Mouse (Mus musculus): ENCODE data around the gene Hoxa5.

The Hoxa5 gene

DNA sequence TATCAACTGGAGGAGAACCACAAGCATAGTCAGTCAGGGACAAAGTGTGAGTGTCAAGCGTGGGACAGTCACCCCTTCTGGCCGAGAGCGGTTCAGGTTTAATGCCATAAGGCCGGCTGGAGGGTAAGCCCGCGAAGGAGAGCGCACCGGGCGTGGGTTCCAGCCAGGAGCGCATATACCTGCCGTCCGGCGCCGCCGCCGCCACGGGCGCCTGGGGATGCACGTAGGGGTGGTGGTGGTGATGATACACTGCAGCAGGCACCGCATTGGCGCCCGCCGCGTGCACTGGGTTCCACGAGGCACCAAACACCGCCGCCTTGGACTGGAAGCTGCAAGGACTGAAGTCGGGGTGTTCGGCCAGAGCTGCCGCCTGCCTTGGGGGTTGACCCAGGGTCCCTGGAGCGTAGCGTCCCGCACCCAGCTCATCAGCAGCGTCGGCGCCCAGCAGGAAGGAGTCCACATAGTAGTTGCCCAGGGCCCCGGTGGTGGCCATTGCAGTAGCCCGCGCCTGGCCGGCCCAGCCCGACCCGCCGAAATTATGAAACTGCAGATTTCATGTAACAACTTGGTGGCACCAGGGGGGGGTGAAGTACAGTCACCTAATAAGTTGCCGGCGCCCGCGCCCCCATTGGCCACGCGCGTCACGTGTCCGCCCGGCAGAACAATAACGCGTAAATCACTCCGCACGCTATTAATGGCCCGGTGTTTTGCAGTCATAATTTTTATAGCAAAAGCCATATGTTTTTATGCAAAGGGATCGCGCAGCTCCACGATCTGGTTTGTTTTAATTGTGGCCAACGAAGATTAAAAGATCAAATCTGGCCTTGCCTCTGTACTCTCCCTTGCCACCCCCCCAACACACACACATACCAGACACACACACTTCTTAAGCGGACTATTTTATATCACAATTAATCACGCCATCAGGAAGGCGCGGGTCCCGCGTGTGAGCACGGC is 21.5 kb upstream of the Hoxa5 start:
- DNase-seq: no peak

DNA sequence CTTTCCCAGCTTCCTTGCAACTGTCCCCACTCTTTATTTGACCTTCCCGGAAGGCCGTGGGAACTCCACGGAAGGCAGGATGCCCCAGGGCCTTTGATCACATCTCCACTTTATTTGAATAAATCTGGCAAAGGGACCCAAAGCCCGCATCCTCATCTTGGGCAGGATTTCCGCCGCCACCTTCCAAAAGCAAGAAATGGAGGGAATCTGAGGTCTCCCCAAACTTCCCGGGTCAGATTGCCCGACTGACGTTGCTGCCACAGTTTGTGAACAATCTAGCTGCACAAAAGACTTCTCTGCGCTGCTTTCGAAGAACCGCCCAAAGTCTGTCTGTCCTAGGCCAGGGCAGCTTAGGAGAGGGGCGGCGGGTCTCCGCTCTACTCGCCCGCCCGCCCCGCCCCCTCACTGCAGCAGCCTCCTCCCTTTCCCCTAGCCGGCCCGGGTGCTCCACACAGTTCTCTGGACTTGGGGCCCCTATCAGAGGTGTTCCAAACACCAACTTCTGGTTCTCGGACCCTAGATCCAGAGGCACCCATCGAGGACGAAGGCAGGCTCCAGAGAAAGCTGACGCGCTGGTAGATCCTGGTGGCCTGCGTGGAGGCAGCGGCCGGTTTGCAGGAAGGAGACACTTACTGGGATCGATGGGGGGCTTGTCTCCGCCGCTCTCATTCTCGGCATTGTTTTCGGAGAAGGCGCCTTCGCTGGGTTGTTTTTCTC is 20.7 kb upstream of the Hoxa5 start:
- DNase-seq: no peak

DNA sequence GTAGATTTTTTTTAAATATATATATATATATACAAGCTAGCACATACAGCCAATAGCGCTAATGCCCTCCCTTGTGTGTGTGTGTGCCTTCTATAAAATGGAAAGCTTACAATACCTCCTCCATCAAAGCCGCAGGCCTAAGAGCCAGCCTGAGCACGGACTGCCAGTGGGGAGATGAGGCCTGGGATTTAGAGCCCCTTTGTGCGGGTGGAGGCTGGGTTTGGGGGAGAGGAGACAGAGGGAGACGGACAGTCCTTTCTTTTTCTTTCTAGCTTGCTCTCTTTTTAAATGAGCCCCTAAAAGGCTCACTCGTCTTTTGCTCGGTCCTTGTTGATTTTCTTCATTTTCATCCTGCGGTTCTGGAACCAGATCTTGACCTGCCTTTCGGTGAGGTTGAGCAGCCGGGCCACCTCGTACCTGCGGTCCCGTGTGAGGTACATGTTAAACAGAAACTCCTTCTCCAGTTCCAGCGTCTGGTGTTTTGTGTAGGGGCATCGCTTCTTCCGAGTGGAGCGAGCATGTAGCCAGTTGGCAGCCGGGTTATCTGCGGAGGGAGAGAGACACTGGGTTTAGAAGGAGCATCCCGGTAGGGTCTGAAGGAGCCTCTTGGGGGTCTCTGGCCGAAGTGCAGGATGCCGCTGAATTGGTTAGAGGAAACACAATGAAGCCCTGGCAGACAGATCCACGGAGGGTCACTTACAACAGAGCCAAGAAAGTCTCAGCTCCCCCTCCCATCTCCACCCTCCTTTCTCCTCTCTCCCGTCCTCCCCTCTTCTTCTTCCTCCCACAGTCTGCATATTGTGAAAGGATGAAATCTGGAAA is 19.8 kb upstream of the Hoxa5 start:
- DNase-seq: no peak

DNA sequence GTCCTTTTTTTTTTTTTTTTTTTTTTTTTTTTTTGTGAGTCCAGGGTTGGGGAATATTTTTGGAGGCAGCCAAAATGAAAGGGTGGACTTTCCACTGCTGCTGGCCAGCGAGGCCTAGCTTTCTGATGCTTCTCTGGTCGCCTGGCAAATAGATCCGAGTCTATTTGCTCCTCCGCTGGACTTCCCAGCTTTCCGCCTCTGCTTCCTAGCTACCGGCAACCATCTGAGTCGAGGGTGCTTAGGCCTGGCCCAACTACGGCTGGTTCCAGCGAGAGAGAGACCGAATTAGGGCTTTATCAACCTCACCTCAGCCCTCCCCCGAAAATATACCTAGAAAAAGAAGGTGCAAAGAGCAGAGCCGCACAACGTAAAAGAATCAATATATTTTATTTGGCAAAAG is 18.3 kb upstream of the Hoxa5 start:
- DNase-seq: no peak

DNA sequence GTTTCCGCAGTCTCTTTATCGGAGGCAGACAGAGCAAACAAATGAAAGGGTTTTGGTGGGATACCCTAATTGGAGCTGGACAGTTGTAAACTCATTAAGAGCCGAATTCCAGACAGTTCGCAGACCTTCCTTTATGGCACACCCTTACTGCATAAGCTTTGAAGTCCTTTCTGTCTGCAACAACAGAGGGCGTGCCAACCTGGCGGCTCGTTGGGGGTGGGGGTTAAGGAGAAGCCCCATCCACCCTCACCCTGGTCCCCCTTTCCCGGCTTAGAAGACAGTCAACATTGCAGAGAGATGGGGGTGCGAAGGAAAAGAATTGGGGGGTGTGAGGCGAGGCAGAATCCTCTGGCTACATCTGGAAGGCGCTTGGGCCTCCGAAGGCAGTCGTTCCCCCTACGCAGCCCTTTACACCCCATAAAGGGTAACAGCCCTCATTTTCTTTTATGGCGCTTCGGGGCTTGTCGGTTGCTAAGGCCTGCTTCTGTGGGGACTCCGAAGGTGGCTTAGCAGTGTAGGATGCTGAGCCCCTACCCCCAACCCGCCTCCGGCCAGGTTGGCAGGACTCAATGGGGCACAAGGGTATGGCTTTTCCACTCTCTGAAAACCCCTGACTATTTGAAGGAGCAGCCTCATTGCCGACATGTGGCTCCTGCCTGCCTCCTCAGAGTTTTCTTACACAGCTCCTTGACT is 17.8 kb upstream of the Hoxa5 start:
- DNase-seq: no peak

DNA sequence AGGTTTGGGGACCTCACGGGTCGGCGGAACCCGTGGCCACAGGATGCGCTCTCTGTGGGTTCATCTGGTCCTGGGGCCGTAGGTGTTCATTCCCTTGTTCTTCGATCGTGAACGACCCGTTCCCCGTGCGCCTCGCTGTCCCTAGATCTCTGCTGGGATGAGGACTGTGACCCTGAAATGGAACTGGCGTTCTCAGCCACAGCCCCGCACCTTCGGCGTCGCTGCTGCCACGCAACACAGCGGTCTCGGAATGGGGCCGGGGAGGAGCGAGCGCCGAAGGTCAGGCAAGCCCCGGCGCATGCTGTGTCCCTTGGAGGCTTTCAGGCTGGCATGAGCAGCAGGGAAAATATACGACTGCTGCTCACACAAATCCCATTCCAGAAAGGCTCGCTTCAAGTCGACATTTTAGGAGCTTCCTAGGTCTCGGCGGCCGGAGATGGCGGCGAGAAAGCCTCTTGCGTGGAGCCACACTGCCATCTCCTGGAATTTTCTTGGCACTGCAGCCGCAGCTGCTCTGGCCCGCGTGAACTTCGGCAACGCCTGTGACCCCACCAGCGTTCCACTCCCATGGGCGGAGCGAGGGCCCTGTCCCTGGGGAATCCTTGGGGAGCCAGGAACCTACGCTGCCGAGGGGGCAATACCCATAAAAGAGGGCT is 17.1 kb upstream of the Hoxa5 start, which contains the start of gene Hoxa7:
Gene Hoxa7 (minus strand): TSS at position 518 of the 656 bp plus-strand sequence.
- peak; percentile 82 to 84 for DNase-seq

DNA sequence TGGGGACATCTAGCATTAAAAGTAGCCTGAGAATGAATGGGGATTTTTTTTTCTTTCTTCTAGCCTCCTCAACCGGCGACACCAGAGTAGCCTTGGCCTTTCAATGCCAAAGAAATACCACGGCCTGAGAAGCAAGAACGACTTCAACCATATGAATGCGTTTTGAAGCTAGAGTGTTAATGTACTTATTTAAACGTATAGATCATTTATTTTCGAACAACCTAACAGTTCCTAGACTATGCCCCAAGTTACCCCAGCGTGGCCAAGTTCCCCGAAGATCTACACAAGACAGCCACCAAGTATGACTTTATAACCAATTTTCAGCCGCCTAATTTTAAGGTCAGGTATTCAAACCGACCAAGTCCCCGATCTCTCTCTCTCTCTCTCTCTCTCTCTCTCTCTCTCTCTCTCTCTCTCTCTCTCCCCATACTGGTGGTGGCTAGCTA is 16.5 kb upstream of the Hoxa5 start:
- no peak for DNase-seq

DNA sequence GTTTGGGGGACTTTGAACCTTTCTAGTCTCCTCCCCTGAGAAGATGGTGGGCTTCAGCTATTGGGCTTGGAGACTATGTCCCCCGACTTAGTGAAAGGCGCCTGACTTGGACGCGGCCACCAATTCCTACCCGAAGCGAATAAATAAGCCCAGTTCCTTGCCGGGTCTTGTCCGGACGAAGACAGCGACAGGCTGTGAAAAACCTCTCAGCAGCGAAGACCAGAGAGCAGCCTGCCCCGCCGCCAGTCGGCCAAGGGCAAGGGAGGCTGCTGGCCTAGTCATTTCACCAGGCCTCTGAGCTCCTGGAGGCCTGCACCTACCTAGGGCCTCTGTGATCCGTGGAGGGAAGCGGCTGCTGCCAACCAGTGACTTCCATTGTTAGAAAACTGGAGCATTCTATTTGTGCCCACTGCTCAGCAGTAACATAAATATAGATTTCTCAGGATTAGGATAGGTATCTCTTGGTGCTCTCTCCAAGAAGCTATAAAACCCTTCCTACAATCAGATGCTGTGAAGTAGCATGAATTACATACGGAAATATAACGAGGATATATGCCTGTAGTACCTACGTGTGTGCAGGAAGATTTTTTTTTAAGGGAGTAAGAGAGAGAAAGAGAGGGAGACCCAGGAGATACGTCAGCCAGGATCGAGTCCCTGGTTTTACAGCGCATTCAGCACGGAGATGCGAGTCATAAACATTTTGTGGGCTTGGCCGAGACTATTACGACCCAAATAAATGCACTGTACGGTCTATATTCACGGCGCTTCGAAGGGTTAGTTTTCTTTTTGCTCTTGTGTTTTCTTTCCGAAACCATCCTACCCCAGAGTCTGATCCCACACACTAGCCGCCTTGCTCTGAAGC is 15.8 kb upstream of the Hoxa5 start:
- no peak for DNase-seq

DNA sequence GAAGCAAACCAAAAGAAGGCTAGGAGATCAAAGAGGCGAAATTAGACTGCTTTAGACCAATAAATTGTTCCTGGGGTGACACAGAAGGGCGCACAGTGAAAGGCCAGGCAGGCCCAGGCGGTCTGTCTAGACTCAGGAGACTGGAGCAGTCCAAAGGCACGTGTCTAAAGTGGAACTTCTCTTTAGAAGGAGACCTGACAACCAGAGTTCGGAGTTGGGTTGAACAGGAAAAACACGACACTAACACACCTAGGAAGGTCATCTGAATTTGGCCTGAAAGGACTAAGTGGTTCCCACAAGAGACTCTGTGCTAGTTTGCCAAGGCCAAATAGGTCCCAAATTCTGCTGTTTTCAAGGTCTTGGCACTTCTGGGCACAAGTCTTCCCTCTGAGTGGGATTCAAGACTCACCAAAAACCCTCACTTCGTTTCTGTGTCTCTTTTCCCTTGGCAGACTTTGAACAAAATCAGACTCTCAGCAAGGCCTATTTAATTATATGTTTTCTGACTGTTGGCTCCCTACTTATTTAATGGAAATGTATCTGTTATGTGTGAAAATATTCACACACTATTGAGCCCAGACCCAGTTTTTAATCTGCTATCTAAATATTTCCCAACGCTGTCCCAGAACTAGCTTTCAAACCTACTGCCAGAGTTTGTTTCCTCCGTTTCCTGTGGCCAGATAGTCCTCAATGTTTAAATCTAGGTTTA is 15.0 kb upstream of the Hoxa5 start:
- DNase-seq: no peak

DNA sequence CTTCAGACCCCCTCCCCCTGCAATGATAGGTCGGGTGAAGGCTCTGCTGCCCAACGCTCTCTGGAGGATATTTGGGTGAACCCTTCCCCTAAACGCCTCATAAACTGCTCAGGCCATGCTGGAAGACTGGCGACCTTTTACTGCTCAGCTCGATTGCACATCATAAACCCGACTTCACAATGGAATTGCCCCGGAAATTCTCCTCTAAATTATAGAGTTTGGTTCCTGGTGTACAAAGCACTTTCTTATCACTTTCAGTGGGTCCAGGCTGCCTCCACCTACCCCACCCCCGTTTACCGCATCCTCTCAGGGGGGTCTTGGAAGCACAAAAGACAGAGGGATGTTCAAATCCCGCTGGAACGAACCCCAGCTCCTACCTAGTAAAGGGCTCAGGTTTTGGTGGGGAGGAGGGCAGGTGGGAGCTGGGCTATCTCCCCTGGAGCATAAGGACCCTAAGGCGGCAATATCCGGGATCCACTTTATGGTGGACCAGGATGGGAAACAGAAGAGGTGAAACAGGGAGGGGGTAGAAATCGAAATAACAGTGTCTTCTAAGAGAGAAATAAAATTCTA is 14.3 kb upstream of the Hoxa5 start:
- no peak for DNase-seq

DNA sequence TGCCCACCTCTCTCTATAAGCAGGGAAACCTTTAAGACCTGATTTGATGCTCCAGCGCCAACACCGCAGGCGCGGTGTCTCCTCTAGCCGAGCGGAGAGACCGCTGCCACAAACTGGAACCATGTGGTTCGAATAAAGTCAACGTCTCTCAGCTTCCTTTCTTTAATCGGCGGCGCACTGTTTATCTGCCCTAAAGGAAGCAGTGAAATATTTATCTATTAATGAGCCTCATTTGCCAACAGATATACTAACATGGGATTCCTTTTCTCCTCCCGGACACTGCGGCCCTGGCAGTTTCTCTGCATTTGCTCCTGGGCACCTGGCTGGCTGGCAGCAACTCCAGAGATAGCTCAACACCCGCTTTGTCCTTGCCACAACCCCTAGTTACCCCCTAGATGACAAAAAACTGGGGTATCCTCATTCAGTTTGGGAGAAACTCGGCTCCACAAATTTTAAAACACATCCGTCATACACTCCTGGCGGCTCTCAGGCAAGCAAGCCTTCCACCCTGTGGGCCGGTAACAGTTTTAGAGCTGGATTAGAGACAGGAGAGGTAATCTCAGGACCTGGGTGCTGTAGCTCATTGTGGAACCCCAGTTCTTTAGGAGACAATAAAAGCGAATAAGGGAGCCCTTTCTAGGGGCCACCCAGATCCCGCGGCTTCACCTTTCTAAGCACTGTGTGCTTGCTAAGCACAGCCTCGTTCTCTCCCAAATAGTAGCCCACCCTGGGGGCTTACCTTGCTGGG is 13.7 kb upstream of the Hoxa5 start:
- DNase-seq: no peak

DNA sequence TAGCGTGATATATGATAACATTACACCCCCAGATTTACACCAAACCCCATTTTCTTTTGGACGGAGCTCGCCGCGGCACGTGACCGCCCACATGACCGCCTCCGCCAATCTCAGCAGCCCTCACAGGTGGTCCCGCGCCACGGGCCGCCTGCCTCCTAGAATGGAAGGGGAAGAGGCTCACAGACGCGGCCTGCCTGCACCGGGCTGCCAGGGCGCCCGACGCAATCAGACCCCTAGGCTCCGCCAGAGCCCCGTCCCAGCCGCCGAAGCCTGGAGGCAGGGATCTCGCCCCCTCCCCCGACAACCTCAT is 13.0 kb upstream of the Hoxa5 start:
- peak; percentile 59 to 60 for DNase-seq

DNA sequence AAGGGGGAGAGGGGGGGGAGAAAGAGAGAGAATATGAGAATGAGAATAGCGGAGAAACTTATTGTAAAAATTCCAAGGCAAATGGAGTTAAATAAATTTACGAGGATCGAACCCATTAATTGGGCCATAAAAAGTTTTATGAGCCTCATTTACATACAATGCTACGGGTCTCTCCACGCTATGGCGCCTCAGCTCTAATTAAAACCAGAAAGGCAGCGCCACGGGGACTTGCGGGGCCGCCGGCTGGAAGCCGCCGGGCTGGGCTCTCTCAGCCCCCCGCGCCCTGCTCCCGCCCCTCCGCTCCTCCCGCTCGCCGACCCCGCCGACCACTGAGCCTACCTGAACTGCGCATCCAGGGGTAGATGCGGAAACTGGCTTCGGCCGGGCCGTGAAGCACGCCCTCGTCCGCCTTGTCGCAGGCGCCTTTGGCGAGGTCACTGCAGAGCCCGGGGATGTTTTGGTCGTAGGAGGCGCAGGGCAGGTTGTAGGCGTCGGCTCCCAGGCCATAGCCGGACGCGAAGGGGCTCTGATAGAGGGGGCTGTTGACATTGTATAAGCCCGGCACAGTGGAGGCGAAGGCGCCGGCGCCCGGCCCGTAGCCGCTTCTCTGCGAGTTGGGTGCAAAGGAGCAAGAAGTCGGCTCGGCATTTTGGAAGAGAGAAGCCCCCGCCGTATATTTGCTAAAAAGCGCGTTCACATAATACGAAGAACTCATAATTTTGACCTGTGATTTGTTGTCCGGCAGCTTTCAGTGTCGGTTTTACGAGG is 12.5 kb upstream of the Hoxa5 start:
- peak in 1 of 2 experiments; percentile 15 for DNase-seq

DNA sequence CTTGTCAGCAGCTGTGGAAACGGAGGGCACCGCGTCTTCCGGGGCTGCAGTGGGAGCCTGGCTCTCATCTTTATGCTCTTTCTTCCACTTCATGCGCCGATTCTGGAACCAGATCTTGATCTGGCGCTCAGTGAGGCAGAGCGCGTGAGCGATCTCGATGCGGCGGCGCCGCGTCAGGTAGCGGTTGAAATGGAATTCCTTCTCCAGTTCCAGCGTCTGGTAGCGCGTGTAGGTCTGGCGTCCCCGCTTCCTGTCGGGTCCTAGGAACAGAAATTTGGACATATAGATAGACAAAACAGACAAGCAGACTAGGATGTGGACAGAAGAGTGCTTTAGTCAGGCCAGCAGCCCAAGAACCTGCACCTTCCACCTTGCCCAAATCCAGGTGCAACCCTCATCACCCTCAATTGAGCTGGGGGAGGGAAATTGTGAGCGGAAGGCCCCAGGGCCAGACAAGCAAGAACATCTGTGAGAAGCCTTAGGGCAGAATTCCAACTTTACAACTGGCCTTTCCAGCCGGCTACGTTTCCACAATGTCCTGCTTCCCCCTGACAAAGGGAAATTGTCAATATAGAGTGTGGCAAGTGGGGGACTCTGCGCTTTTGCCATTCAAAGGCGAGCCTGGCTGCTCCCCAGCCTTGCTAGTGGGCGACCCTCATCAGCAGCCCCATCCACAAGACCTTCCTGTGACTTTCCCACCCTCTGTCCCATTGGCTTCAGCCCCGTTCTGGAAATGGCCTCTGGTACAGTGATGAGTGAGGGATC is 11.6 kb upstream of the Hoxa5 start:
- DNase-seq: peak in 1 of 2 experiments; percentile 2

DNA sequence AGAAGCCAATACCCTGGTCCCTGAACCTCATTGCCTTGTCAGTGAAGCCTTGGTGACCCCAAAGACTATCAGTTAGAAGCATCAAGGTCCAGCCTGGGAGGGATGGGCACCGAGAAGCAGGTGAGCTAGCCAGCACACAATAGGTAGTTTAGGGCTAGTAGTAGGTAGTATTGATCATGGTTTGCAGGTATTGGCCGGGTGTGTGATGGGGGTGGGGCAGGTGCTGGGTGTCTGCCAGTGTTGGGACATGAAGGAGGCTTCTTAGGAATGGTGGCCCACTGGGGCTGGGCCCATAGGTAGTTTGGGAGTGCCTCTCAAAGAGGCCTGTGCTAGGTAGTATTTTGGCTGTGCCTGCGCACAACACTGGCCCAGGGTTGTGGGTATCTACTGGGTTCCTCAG is 10.7 kb upstream of the Hoxa5 start:
- peak in 1 of 2 experiments; percentile 3 for DNase-seq

DNA sequence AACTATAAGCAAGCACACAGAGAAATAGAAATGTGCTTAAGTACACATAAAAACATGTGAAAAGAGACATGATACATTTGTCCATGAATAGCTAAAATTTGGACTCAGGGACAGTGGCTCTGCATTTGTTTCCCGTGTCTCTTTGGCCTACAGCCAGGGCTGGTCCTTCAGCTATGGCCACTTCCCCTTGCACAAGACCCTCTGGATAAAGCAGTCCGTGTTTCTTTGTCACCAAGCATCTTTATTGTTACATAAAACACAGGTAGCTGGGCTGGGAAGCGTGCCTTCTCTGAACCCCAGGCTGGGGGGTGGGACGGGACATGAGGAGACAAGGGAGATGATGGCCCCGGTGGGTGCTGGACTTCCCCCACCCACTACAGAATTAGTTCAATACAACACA is 9.9 kb upstream of the Hoxa5 start:
- no peak for DNase-seq

All from lung, adult 18-20 months (tissue).